Mouse (Mus musculus): ENCODE measurements around the gene Cldn5. TPM values are rescaled to one million over a fixed set of nuclear protein-coding genes. Genes with fewer than 3 reads are reported as not detected.

The Cldn5 gene
- polyA plus RNA-seq, 1 experiment from 2014 or later, result 30.0 TPM

GRCm38 (mm10) chr16:18766390-18766789 is 10.3 kb upstream of the Cldn5 start:
- WGBS, result 84% methylated on average over 4 of the region's 4 CpGs
- H3K9me3 ChIP-seq (replicated peaks), result no peaks in the 10 kb centered on the region
- H3K4me2 ChIP-seq (replicated peaks), result no peak overlapping the region
- no peaks in the 10 kb centered on the region for H3K4me1 ChIP-seq
- no peak overlapping the region for H3K27ac ChIP-seq
- no peak overlapping the region for H3K9ac ChIP-seq
- no peak overlapping the region for H3K4me3 ChIP-seq
- H3K36me3 ChIP-seq, result no peaks in the 10 kb centered on the region
- no peak for ATAC-seq (ENCODE audit: low FRiP score)
- H3K27me3 ChIP-seq, result no peaks in the 10 kb centered on the region

GRCm38 (mm10) chr16:18769501-18769900 is 7.1 kb upstream of the Cldn5 start:
- peaks cover 7% of the 10 kb centered on the region; the same call in 1 of the 2 replicates for H3K27me3 ChIP-seq
- no peak for ATAC-seq (ENCODE audit: low FRiP score)

GRCm38 (mm10) chr16:18773936-18774335 is 2.7 kb upstream of the Cldn5 start:
- ATAC-seq (ENCODE audit: low FRiP score), result no peak
- Histone ChIP-seq H3K4me1 (peaks cover 18% of the 10 kb centered on the region), H3K4me3 (no peak overlapping the region), H3K27ac (no peak overlapping the region), H3K36me3 (no peaks in the 10 kb centered on the region), H3K4me2 (replicated peaks) (no peak overlapping the region), H3K9me3 (replicated peaks) (no peaks in the 10 kb centered on the region), H3K27me3 (peaks cover 51% of the 10 kb centered on the region), H3K9ac (no peak overlapping the region)
- 27% methylated on average over 2 of the region's 2 CpGs for WGBS

More at GRCm38 (mm10) chr16:18769501-18769900, 7.1 kb upstream of the Cldn5 start:
- Histone ChIP-seq H3K4me2 (replicated peaks) (no peak overlapping the region), H3K9ac (no peak overlapping the region), H3K9me3 (replicated peaks) (no peaks in the 10 kb centered on the region), H3K4me3 (no peak overlapping the region), H3K4me1 (peaks cover 3% of the 10 kb centered on the region; the same call in 1 of the 2 replicates), H3K36me3 (no peaks in the 10 kb centered on the region), H3K27ac (no peak overlapping the region)
- 68% methylated on average over 1 of the region's 1 CpGs for WGBS

- peaks cover 58% of the 10 kb centered on the region for H3K27me3 ChIP-seq
- WGBS, result 25% methylated on average over 18 of the region's 18 CpGs
- peak overlapping the region; percentile 58 for H3K4me2 ChIP-seq (replicated peaks)
- peaks cover 4% of the 10 kb centered on the region; the same call in 1 of the 2 replicates for H3K36me3 ChIP-seq
- H3K9ac ChIP-seq, result no peak overlapping the region
- no peaks in the 10 kb centered on the region for H3K9me3 ChIP-seq (replicated peaks)
- H3K4me1 ChIP-seq, result peaks cover 18% of the 10 kb centered on the region
- no peak for ATAC-seq (ENCODE audit: low FRiP score)
- no peak overlapping the region for H3K27ac ChIP-seq
- peak overlapping the region; percentile 39 for H3K4me3 ChIP-seq
Measured at GRCm38 (mm10) chr16:18775621-18776555, 759 bp upstream of the Cldn5 start.

GRCm38 (mm10) chr16:18777101-18778080 is 744 bp downstream of the Cldn5 start:
- H3K36me3 ChIP-seq, result peaks cover 9% of the 10 kb centered on the region
- no peaks in the 10 kb centered on the region for H3K9me3 ChIP-seq (replicated peaks)
- ATAC-seq (ENCODE audit: low FRiP score), result peak; percentile 60
- WGBS, result 3% methylated on average over 80 of the region's 80 CpGs
- H3K4me1 ChIP-seq, result peaks cover 18% of the 10 kb centered on the region
- H3K4me3 ChIP-seq, result peak overlapping the region; percentile 39
- peaks cover 58% of the 10 kb centered on the region for H3K27me3 ChIP-seq
- H3K27ac ChIP-seq, result no peak overlapping the region
- peak overlapping the region; percentile 38; the same call in 1 of the 2 replicates for H3K9ac ChIP-seq
- peak overlapping the region; percentile 58 for H3K4me2 ChIP-seq (replicated peaks)

- Histone ChIP-seq H3K9me3 (replicated peaks) (no peaks in the 10 kb centered on the region), H3K27me3 (peaks cover 58% of the 10 kb centered on the region), H3K4me3 (no peak overlapping the region), H3K4me1 (peaks cover 18% of the 10 kb centered on the region), H3K9ac (no peak overlapping the region), H3K27ac (no peak overlapping the region), H3K36me3 (peaks cover 13% of the 10 kb centered on the region), H3K4me2 (replicated peaks) (no peak overlapping the region)
- WGBS, result 54% methylated on average over 2 of the region's 2 CpGs
- ATAC-seq (ENCODE audit: low FRiP score), result no peak
Measured at GRCm38 (mm10) chr16:18778461-18778860, 1.8 kb downstream of the Cldn5 start.

GRCm38 (mm10) chr16:18781810-18782209 is 5.2 kb downstream of the Cldn5 start:
- ATAC-seq (ENCODE audit: low FRiP score), result no peak
- no peak overlapping the region for H3K27ac ChIP-seq
- H3K9ac ChIP-seq, result no peak overlapping the region
- H3K9me3 ChIP-seq (replicated peaks), result no peaks in the 10 kb centered on the region
- WGBS, result 90% methylated on average over 10 of the region's 10 CpGs
- no peak overlapping the region for H3K4me2 ChIP-seq (replicated peaks)
- no peak overlapping the region for H3K4me3 ChIP-seq
- H3K4me1 ChIP-seq, result peaks cover 11% of the 10 kb centered on the region
- H3K36me3 ChIP-seq, result peaks cover 32% of the 10 kb centered on the region
- H3K27me3 ChIP-seq, result peaks cover 29% of the 10 kb centered on the region

GRCm38 (mm10) chr16:18785025-18785424 is 8.4 kb downstream of the Cldn5 start:
- no peaks in the 10 kb centered on the region for H3K9me3 ChIP-seq (replicated peaks)
- no peak for ATAC-seq (ENCODE audit: low FRiP score)
- peaks cover 52% of the 10 kb centered on the region for H3K36me3 ChIP-seq
- no peak overlapping the region for H3K9ac ChIP-seq
- no peak overlapping the region for H3K27ac ChIP-seq
- no peaks in the 10 kb centered on the region for H3K4me1 ChIP-seq
- 93% methylated on average over 7 of the region's 7 CpGs for WGBS
- no peak overlapping the region for H3K4me3 ChIP-seq
- H3K4me2 ChIP-seq (replicated peaks), result no peak overlapping the region
- no peaks in the 10 kb centered on the region for H3K27me3 ChIP-seq

GRCm38 (mm10) chr16:18785485-18785884 is 8.8 kb downstream of the Cldn5 start:
- no peak overlapping the region for H3K4me3 ChIP-seq
- H3K36me3 ChIP-seq, result peaks cover 56% of the 10 kb centered on the region
- ATAC-seq (ENCODE audit: low FRiP score), result no peak
- no peaks in the 10 kb centered on the region for H3K27me3 ChIP-seq
- H3K4me1 ChIP-seq, result no peaks in the 10 kb centered on the region
- no peaks in the 10 kb centered on the region for H3K9me3 ChIP-seq (replicated peaks)
- H3K9ac ChIP-seq, result no peak overlapping the region
- H3K4me2 ChIP-seq (replicated peaks), result no peak overlapping the region
- H3K27ac ChIP-seq, result no peak overlapping the region
- 67% methylated on average over 1 of the region's 1 CpGs for WGBS

GRCm38 (mm10) chr16:18786652-18787051 is 10.0 kb downstream of the Cldn5 start:
- peaks cover 62% of the 10 kb centered on the region for H3K36me3 ChIP-seq
- WGBS, result 93% methylated on average over 10 of the region's 10 CpGs
- no peak overlapping the region for H3K27ac ChIP-seq
- no peaks in the 10 kb centered on the region for H3K9me3 ChIP-seq (replicated peaks)
- no peak overlapping the region for H3K4me3 ChIP-seq
- no peak for ATAC-seq (ENCODE audit: low FRiP score)
- no peaks in the 10 kb centered on the region for H3K27me3 ChIP-seq
- H3K4me2 ChIP-seq (replicated peaks), result no peak overlapping the region
- no peaks in the 10 kb centered on the region for H3K4me1 ChIP-seq
- H3K9ac ChIP-seq, result no peak overlapping the region

GRCm38 (mm10) chr16:18788627-18789406 is 12.2 kb downstream of the Cldn5 start:
- H3K36me3 ChIP-seq, result peaks cover 64% of the 10 kb centered on the region
- no peak overlapping the region for H3K27ac ChIP-seq
- ATAC-seq (ENCODE audit: low FRiP score), result no peak
- WGBS, result 91% methylated on average over 10 of the region's 10 CpGs
- H3K4me2 ChIP-seq (replicated peaks), result no peak overlapping the region
- no peak overlapping the region for H3K4me3 ChIP-seq
- no peak overlapping the region for H3K9ac ChIP-seq
- no peaks in the 10 kb centered on the region for H3K27me3 ChIP-seq
- no peaks in the 10 kb centered on the region for H3K4me1 ChIP-seq
- H3K9me3 ChIP-seq (replicated peaks), result no peaks in the 10 kb centered on the region

Data from hindbrain, embryonic 12.5 days (tissue).